In genomic region chr9:44605616-44606165, GRCm38 (mm10) we compare ENCODE assay signal across 8 mouse cellular contexts. TPM values are rescaled to one million over a fixed set of nuclear protein-coding genes. Genes with fewer than 3 reads are reported as not detected.
DNase-seq lines count a peak whose midpoint lies in the region; ATAC-seq lines count a peak whose summit lies in the region.

No protein-coding gene starts in this region.

- WGBS in lung, embryonic 16.5 days, result 0% methylated on average over 13 of the region's 13 CpGs
- 2% methylated on average over 13 of the region's 13 CpGs for WGBS in hindbrain, embryonic 10.5 days
- 0% methylated on average over 13 of the region's 13 CpGs for WGBS in macrophage (ENCODE audit: missing documents)

- peak overlapping the region; percentile 100 for H3K9ac ChIP-seq in lung, embryonic 16.5 days (ENCODE audit: low read length)

- no peak for DNase-seq in lung, postnatal 4 days
- peak; percentile 28 for DNase-seq in c-Kit-negative CD71-positive TER-119-positive erythroid progenitor cells, embryonic 14.5 days (ENCODE audit: low read depth, low spot score)
- DNase-seq in hindbrain, embryonic 10.5 days (ENCODE audit: low spot score), result no peak
- DNase-seq in adrenal gland, adult 2 months, result no peak
- no peak for DNase-seq in urinary bladder, postnatal 10 days (ENCODE audit: low spot score)
- no peak for DNase-seq in adipocyte (ENCODE audit: low spot score)

- peak overlapping the region; percentile 100 for H3K4me3 ChIP-seq in lung, embryonic 16.5 days (ENCODE audit: low read length)
- peak overlapping the region; percentile 84 for H3K4me3 ChIP-seq in hindbrain, embryonic 10.5 days
- peak overlapping the region; percentile 92 for H3K4me3 ChIP-seq in macrophage (ENCODE audit: inconsistent target)

- H3K27ac ChIP-seq in lung, embryonic 16.5 days (ENCODE audit: low read length), result peak overlapping the region; percentile 99
- H3K27ac ChIP-seq in hindbrain, embryonic 10.5 days, result peak overlapping the region; percentile 100
- H3K27ac ChIP-seq in macrophage, result peak overlapping the region; percentile 85

- no peak for ATAC-seq in lung, embryonic 16.5 days (ENCODE audit: low read depth)

- H3K36me3 ChIP-seq in lung, embryonic 16.5 days (ENCODE audit: control insufficient read depth, insufficient read depth, low read length), result peaks cover 14% of the 10 kb centered on the region
- H3K36me3 ChIP-seq in hindbrain, embryonic 10.5 days, result peaks cover 41% of the 10 kb centered on the region
- H3K36me3 ChIP-seq in macrophage (ENCODE audit: inconsistent target), result peaks cover 13% of the 10 kb centered on the region

- H3K79me2 ChIP-seq in macrophage (ENCODE audit: inconsistent target), result peaks cover 87% of the 10 kb centered on the region

- no peaks in the 10 kb centered on the region for H3K27me3 ChIP-seq in lung, embryonic 16.5 days (ENCODE audit: control insufficient read depth, insufficient read depth, low read depth, low read length)
- no peaks in the 10 kb centered on the region for H3K27me3 ChIP-seq in hindbrain, embryonic 10.5 days (ENCODE audit: insufficient read depth, poor library complexity, severe bottlenecking)

- no peaks in the 10 kb centered on the region for H3K9me3 ChIP-seq in lung, embryonic 16.5 days (ENCODE audit: control insufficient read depth, low read length)
- H3K9me3 ChIP-seq in hindbrain, embryonic 10.5 days, result no peaks in the 10 kb centered on the region

- peaks cover 15% of the 10 kb centered on the region for H3K4me1 ChIP-seq in lung, embryonic 16.5 days (replicated peaks; ENCODE audit: control insufficient read depth, insufficient read depth, low read length)
- peaks cover 30% of the 10 kb centered on the region for H3K4me1 ChIP-seq in hindbrain, embryonic 10.5 days (replicated peaks)

- H3K4me2 ChIP-seq in lung, embryonic 16.5 days (ENCODE audit: low read depth, low read length), result peak overlapping the region; percentile 75

RNA-seq across cellular contexts. Expression of gene Ddx6, which starts 1.0 kb away (rescaled TPM):
- polyA plus RNA-seq in lung, embryonic 16.5 days (2015; fragmentation: Nextera tagmentation; extraction: Ambion mirVana), result 15.2 and 16.5 TPM in 2 replicates
- polyA plus RNA-seq in hindbrain, embryonic 10.5 days (2016; fragmentation: Nextera tagmentation; extraction: Ambion mirVana), result 16.8 and 21.0 TPM in 2 replicates
- 100 to 1,000 TPM in 25 of 26 experiments, 10 to 100 TPM in 1; 97.4 to 201 (median 127) TPM for total RNA-seq in macrophage (2018; cell fraction: chromatin; rRNA removed)
- 100 to 1,000 TPM; 103 to 169 (median 130) TPM for total RNA-seq in macrophage (2018; cell fraction: cytosol; rRNA removed)
- 100 to 1,000 TPM; 122 to 185 (median 135) TPM for total RNA-seq in macrophage (2018; cell fraction: nucleus; rRNA removed)
- 72.2 to 89.3 TPM (median 77.9 TPM) in 3 replicates for polyA plus RNA-seq in macrophage (2018)
- total RNA-seq in adrenal gland, adult 2 months (2021), result 100 to 1,000 TPM; 114 to 121 TPM
- polyA plus RNA-seq in adrenal gland, adult 2 months (2012; rRNA removed), result 7.2 and 9.1 TPM in 2 replicates

RNA-seq across cellular contexts. Expression of gene Cxcr5, which starts 44.0 kb away (rescaled TPM):
- polyA plus RNA-seq in lung, embryonic 16.5 days (2015; fragmentation: Nextera tagmentation; extraction: Ambion mirVana), result 0.08 and 0.29 TPM in 2 replicates
- polyA plus RNA-seq in hindbrain, embryonic 10.5 days (2016; fragmentation: Nextera tagmentation; extraction: Ambion mirVana), result not detected in 2 replicates
- not detected for total RNA-seq in macrophage (2018; cell fraction: chromatin; rRNA removed)
- under 1 TPM in 13 of 26 experiments, not detected in 13; 0.03 to 0.39 (median 0.07) TPM for total RNA-seq in macrophage (2018; cell fraction: cytosol; rRNA removed)
- total RNA-seq in macrophage (2018; cell fraction: nucleus; rRNA removed), result under 1 TPM in 3 of 26 experiments, not detected in 23; 0.17 to 0.29 (median 0.21) TPM
- 0.09 TPM in 1 of 3 replicates, not detected in the others for polyA plus RNA-seq in macrophage (2018)
- under 1 TPM in 1 of 2 experiments, not detected in 1; 0.17 TPM for total RNA-seq in adrenal gland, adult 2 months (2021)
- 0.15 and 0.26 TPM in 2 replicates for polyA plus RNA-seq in adrenal gland, adult 2 months (2012; rRNA removed)
